Mouse (Mus musculus): Measurements from ENCODE around the gene Dbndd1. TPM values are rescaled to one million over a fixed set of nuclear protein-coding genes. Genes with fewer than 3 reads are reported as not detected.

The Dbndd1 gene
- polyA plus RNA-seq, 1 experiment from 2014 or later, result not detected

DNA sequence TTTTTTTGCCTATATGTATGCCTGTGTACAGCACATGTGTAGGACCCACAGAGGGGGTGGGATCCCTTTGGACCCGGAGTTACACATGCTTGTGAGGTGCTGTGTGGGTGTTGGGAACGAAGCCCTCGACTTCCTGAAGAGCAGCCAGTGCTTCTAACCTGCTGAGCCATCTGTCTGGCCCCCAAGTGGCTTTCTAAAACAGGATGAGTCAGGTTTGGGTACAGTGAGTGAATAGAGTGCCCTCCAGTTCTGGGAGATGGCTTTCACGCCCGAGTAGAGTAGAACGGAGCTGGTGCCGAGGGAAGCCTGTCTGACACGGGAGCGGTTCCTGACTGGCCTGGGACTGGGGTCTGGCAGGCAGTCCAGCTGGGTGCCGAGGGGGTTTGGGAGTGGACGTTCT, 15.7 kb downstream of the Dbndd1 start:
- no peak overlapping the region for H3K9ac ChIP-seq (replicated peaks)
- H3K4me1 ChIP-seq (ENCODE audit: insufficient read depth), result no peaks in the 10 kb centered on the region
- no peaks in the 10 kb centered on the region for H3K9me3 ChIP-seq (ENCODE audit: low read length)
- no peak overlapping the region for H3K27ac ChIP-seq (ENCODE audit: low read depth)
- no peak overlapping the region for H3K4me3 ChIP-seq (ENCODE audit: low read depth, low read length)
- H3K27me3 ChIP-seq (ENCODE audit: insufficient read depth, low read length), result no peaks in the 10 kb centered on the region
- DNase-seq (no peak), ATAC-seq (no peak)
- H3K36me3 ChIP-seq (replicated peaks; ENCODE audit: insufficient read depth, low read length), result peaks cover 79% of the 10 kb centered on the region
- no peak overlapping the region for H3K4me2 ChIP-seq (ENCODE audit: low read depth, low read length)
- WGBS (ENCODE audit: insufficient replicate concordance), result 94% methylated on average over 11 of the region's 11 CpGs
- TF ChIP-seq CTCF (IDR thresholded peaks at IDR 0.05; ENCODE audit: low read depth) (no peak), EP300 (IDR thresholded peaks at IDR 0.05; ENCODE audit: low read depth) (no peak)

DNA sequence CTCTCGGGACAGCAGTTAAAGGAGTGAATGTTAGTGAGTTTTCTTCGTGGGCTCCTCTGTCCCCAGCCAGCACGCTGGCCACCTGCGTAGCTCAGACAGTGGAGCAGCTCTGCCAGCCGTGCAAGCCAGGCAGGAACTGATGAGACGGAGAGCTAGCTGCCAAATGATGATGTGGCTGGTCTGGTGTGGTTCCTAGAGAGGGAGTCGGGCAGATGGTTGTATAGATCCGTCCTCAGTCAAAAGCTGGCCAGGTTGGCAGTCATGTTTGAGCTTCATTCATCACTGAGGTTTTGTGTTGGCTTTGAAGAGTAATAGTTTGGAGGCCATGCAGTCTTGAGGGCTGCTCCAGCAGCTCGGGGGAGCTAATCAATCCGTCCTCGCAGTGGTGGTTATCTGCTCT, 16.3 kb downstream of the Dbndd1 start:
- Histone ChIP-seq H3K4me1 (ENCODE audit: insufficient read depth) (no peaks in the 10 kb centered on the region), H3K4me2 (ENCODE audit: low read depth, low read length) (no peak overlapping the region), H3K27me3 (ENCODE audit: insufficient read depth, low read length) (no peaks in the 10 kb centered on the region), H3K36me3 (replicated peaks; ENCODE audit: insufficient read depth, low read length) (peaks cover 83% of the 10 kb centered on the region), H3K9ac (replicated peaks) (no peak overlapping the region), H3K9me3 (ENCODE audit: low read length) (no peaks in the 10 kb centered on the region), H3K4me3 (ENCODE audit: low read depth, low read length) (no peak overlapping the region), H3K27ac (ENCODE audit: low read depth) (no peak overlapping the region)
- no peak for TF ChIP-seq EP300 (IDR thresholded peaks at IDR 0.05; ENCODE audit: low read depth)
- no peak for TF ChIP-seq CTCF (IDR thresholded peaks at IDR 0.05; ENCODE audit: low read depth)
- 84% methylated on average over 11 of the region's 11 CpGs for WGBS (ENCODE audit: insufficient replicate concordance)
- ATAC-seq, result no peak
- no peak for DNase-seq

DNA sequence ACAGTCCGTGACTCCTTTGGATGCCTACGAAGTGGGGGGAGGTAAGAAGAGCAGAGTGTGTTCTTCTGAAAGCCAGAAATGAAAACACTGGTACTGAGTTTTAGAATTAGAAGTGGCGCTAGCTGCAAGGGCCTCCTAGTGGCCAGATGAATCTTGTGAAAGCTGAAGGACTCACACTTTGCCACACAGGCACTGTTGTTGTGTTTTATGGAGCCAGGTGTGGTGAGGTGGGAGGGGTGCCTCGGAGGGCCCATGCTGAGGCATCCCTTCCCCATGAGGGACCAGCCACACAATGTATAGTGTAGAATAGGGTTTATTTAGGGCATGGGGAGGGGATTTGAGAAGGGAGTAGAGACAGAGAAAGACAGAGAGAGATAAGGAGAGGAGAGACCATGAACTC, 17.6 kb downstream of the Dbndd1 start:
- TF ChIP-seq EP300 (IDR thresholded peaks at IDR 0.05; ENCODE audit: low read depth) (no peak), CTCF (IDR thresholded peaks at IDR 0.05; ENCODE audit: low read depth) (peak; percentile 13; the same call in 1 of the 2 replicates)
- ATAC-seq, result no peak
- H3K4me3 ChIP-seq (ENCODE audit: low read depth, low read length), result no peak overlapping the region
- H3K36me3 ChIP-seq (replicated peaks; ENCODE audit: insufficient read depth, low read length), result peaks cover 86% of the 10 kb centered on the region
- DNase-seq, result no peak
- no peaks in the 10 kb centered on the region for H3K27me3 ChIP-seq (ENCODE audit: insufficient read depth, low read length)
- no peaks in the 10 kb centered on the region for H3K4me1 ChIP-seq (ENCODE audit: insufficient read depth)
- 87% methylated on average over 4 of the region's 4 CpGs for WGBS (ENCODE audit: insufficient replicate concordance)
- no peak overlapping the region for H3K4me2 ChIP-seq (ENCODE audit: low read depth, low read length)
- no peak overlapping the region for H3K27ac ChIP-seq (ENCODE audit: low read depth)
- no peak overlapping the region for H3K9ac ChIP-seq (replicated peaks)
- no peaks in the 10 kb centered on the region for H3K9me3 ChIP-seq (ENCODE audit: low read length)

DNA sequence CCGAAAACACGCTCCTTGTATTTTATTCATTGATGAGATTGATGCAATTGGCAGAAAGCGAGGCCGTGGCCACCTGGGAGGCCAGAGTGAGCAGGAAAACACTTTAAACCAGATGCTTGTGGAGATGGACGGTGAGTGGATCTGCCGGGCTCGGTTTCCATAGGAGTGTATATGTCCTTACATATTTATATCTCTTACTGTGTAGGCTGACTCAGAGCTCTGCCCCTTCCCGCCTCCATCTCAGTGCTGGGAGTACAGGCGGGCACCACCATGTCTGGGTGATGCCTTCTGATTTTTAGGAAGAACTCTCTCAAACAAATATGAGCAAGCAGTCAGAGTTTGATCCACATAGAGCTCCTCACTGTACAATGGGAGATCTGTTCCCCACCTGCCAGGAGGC, 22.4 kb downstream of the Dbndd1 start:
- DNase-seq, result no peak
- no peak overlapping the region for H3K9ac ChIP-seq (replicated peaks)
- TF ChIP-seq EP300 (IDR thresholded peaks at IDR 0.05; ENCODE audit: low read depth), result no peak
- TF ChIP-seq CTCF (IDR thresholded peaks at IDR 0.05; ENCODE audit: low read depth), result no peak

GRCm38 (mm10) chr8:123491280-123492075, 23.8 kb downstream of the Dbndd1 start:
- 0 out of 2 replicates have a peak overlapping the region, but pooled peaks have one; percentile 22 for H3K27ac ChIP-seq (ENCODE audit: low read depth)
- no peak overlapping the region for H3K9ac ChIP-seq (replicated peaks)
- H3K36me3 ChIP-seq (replicated peaks; ENCODE audit: insufficient read depth, low read length), result peaks cover 86% of the 10 kb centered on the region
- H3K4me2 ChIP-seq (ENCODE audit: low read depth, low read length), result no peak overlapping the region
- no peaks in the 10 kb centered on the region for H3K27me3 ChIP-seq (ENCODE audit: insufficient read depth, low read length)
- WGBS (ENCODE audit: insufficient replicate concordance), result 77% methylated on average over 15 of the region's 15 CpGs
- DNase-seq, result no peak
- no peaks in the 10 kb centered on the region for H3K4me1 ChIP-seq (ENCODE audit: insufficient read depth)
- no peak for TF ChIP-seq CTCF (IDR thresholded peaks at IDR 0.05; ENCODE audit: low read depth)
- TF ChIP-seq EP300 (IDR thresholded peaks at IDR 0.05; ENCODE audit: low read depth), result no peak
- H3K9me3 ChIP-seq (ENCODE audit: low read length), result no peaks in the 10 kb centered on the region
- H3K4me3 ChIP-seq (ENCODE audit: low read depth, low read length), result no peak overlapping the region
- no peak for ATAC-seq

More for the DNA sequence above, 22.4 kb downstream of the Dbndd1 start:
- Histone ChIP-seq H3K4me1 (ENCODE audit: insufficient read depth) (no peaks in the 10 kb centered on the region), H3K27me3 (ENCODE audit: insufficient read depth, low read length) (no peaks in the 10 kb centered on the region), H3K4me2 (ENCODE audit: low read depth, low read length) (no peak overlapping the region), H3K9me3 (ENCODE audit: low read length) (no peaks in the 10 kb centered on the region), H3K36me3 (replicated peaks; ENCODE audit: insufficient read depth, low read length) (peaks cover 87% of the 10 kb centered on the region), H3K27ac (ENCODE audit: low read depth) (no peak overlapping the region), H3K4me3 (ENCODE audit: low read depth, low read length) (no peak overlapping the region)
- 91% methylated on average over 9 of the region's 9 CpGs for WGBS (ENCODE audit: insufficient replicate concordance)
- no peak for ATAC-seq

GRCm38 (mm10) chr8:123482627-123483026, 32.6 kb downstream of the Dbndd1 start:
- DNase-seq (no peak), ATAC-seq (no peak)
- H3K9me3 ChIP-seq (ENCODE audit: low read length), result no peaks in the 10 kb centered on the region
- H3K36me3 ChIP-seq (replicated peaks; ENCODE audit: insufficient read depth, low read length), result peaks cover 40% of the 10 kb centered on the region
- no peaks in the 10 kb centered on the region for H3K27me3 ChIP-seq (ENCODE audit: insufficient read depth, low read length)
- no peak overlapping the region for H3K4me2 ChIP-seq (ENCODE audit: low read depth, low read length)
- peaks cover 9% of the 10 kb centered on the region for H3K4me1 ChIP-seq (ENCODE audit: insufficient read depth)
- no peak overlapping the region for H3K27ac ChIP-seq (ENCODE audit: low read depth)
- H3K9ac ChIP-seq (replicated peaks), result no peak overlapping the region
- H3K4me3 ChIP-seq (ENCODE audit: low read depth, low read length), result no peak overlapping the region
- 87% methylated on average over 7 of the region's 7 CpGs for WGBS (ENCODE audit: insufficient replicate concordance)
- TF ChIP-seq EP300 (IDR thresholded peaks at IDR 0.05; ENCODE audit: low read depth), result no peak
- TF ChIP-seq CTCF (IDR thresholded peaks at IDR 0.05; ENCODE audit: low read depth), result peak; percentile 41

All from liver, postnatal 0 days (tissue).